Mouse (Mus musculus) forebrain, embryonic 13.5 days (tissue): ENCODE measurements around the gene 0610010K14Rik. TPM values are rescaled to one million over a fixed set of nuclear protein-coding genes. Genes with fewer than 3 reads are reported as not detected.

Source experiments
- ATAC-seq: fragments of 200-750 bp; cut with Nextera tagmentation; 2 replicates; pipeline ENCODE4 v1.8.0; 2017
- H3K27ac ChIP-seq: fragments of 300-500 bp; sonication (generic); 2 replicates; pipeline ENCODE4 v1.5.1; 2015; ENCODE audit warnings: inconsistent platforms, mild to moderate bottlenecking, moderate library complexity
- H3K27me3 ChIP-seq: fragments of 300-500 bp; sonication (generic); 2 replicates; pipeline ENCODE4 v1.6.1; 2015; ENCODE audit warnings: mild to moderate bottlenecking, inconsistent platforms
- H3K36me3 ChIP-seq: fragments of 300-500 bp; sonication (generic); 2 replicates; pipeline ENCODE4 v1.6.1; 2015; ENCODE audit warnings: mild to moderate bottlenecking, inconsistent platforms; ENCODE audit not compliant: poor library complexity, severe bottlenecking
- H3K4me1 ChIP-seq: fragments of 300-500 bp; sonication (generic); 2 replicates; pipeline ENCODE4 v1.6.1; 2015; ENCODE audit warnings: inconsistent platforms
- H3K4me2 ChIP-seq: fragments of 300-500 bp; sonication (generic); 2 replicates; pipeline ENCODE4 v1.6.1; 2015; ENCODE audit warnings: inconsistent platforms, mild to moderate bottlenecking, moderate library complexity
- H3K4me3 ChIP-seq: fragments of 300-500 bp; sonication (generic); 2 replicates; pipeline ENCODE4 v1.5.1; 2015; ENCODE audit warnings: mild to moderate bottlenecking, inconsistent platforms
- H3K9ac ChIP-seq: fragments of 300-500 bp; sonication (generic); 2 replicates; pipeline ENCODE4 v1.6.1; 2015; ENCODE audit warnings: mild to moderate bottlenecking, inconsistent platforms
- H3K9me3 ChIP-seq: fragments of 300-500 bp; sonication (generic); replicated peaks from 2 replicates; pipeline ENCODE4 v1.6.1; 2016; ENCODE audit warnings: inconsistent platforms
- WGBS: fragments of 180-500 bp; shearing (Covaris S2); methylation state at CpG from one replicate; pipeline ENCODE4 v1.1.7; 2015; 5-methylcytosine and 5-hydroxymethylcytosine counted together
- polyA plus RNA-seq: library from polyadenylated mRNA; unstranded; fragments of >200 nt; fragmentation: Nextera tagmentation; extraction: Ambion mirVana; gene quantifications from 2 replicates; pipeline ENCODE4 v1.2.1, GENCODE M21; 2015

The 0610010K14Rik gene
- polyA plus RNA-seq, 1 experiment from 2014 or later = 229 TPM

DNA sequence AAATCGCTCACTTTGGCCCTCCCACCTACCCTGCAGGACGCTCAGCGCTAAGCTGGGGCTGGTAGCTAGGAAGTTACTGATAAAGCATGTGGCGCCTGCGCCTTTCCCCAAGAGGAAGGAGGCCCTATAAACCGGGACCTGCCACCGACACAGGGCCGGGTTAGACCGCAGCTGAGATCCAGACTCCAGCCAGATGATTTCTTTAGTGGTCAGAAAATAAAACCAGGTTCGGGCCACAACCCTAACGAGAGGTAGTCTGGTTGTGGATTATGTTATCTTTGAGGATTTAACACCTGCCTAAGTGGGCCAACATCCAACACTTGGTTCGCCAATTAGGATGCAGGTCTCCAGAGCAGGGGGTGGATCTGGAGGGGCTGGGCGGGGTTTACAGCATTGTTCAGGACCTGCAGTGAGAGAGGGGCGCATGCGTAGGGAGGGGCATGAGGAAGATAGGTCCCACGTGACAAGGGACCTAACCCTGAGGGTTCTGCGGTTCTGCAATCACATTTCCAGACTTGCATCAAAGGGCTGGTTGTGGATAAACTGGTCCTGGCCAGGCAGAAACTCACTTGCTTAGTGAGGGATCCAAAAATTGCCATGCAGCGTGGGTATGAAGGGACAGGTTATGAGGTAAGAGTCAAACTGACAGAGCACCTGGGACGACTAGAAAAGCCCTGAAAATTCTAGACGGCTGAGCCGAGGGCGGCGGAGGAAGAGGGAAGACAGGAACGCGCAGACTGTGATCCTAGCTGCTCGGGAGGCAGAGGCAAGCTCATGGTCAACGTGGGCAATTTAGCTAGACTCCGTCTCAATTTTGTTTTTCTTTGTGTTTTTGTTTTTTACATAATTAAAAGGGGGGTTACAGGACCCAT lies 16.7 kb downstream of the 0610010K14Rik start, which contains the start of gene Slc16a13:
TSS of gene Slc16a13 (minus strand) at position 334 of the 872 bp plus-strand sequence.
- Histone ChIP-seq H3K9ac (peak within 1 kb of the TSS; percentile 81), H3K9me3 (no peaks in the 10 kb centered on the region), H3K27ac (peak within 1 kb of the TSS; percentile 83), H3K36me3 (peaks cover 14% of the 10 kb centered on the region), H3K27me3 (peaks cover 36% of the 10 kb centered on the region), H3K4me3 (peak within 1 kb of the TSS; percentile 50), H3K4me1 (peaks cover 35% of the 10 kb centered on the region), H3K4me2 (peak within 1 kb of the TSS; percentile 92)
- WGBS = under 1% methylated on average over 28 of the region's 28 CpGs
- peak; percentile 97 for ATAC-seq

DNA sequence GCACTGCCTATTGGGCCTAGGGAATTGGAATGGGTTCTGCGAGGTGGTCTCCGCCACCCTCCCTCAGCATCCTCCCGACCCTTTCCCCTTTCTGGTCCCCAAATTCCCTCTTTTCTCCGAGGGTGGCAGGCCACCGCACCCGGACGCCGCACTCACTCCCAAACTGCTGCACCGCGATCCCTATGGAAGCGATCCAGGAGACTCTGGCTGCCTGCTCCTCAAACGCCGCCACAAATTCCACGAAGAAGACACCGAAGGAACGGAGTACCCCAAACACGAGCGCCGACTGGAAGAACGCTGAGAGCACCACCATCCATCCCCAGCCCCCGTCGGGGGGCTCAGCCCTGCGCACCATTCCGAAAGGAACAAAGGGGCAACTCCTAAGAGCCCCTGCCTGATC lies 17.4 kb downstream of the 0610010K14Rik start:
- Histone ChIP-seq H3K4me3 (peak overlapping the region; percentile 50), H3K4me1 (peaks cover 33% of the 10 kb centered on the region), H3K36me3 (peaks cover 14% of the 10 kb centered on the region), H3K27me3 (peaks cover 36% of the 10 kb centered on the region), H3K4me2 (peak overlapping the region; percentile 92), H3K9me3 (no peaks in the 10 kb centered on the region), H3K27ac (peak overlapping the region; percentile 83), H3K9ac (peak overlapping the region; percentile 81)
- WGBS = 2% methylated on average over 24 of the region's 24 CpGs
- ATAC-seq = no peak

- Histone ChIP-seq H3K36me3 (peaks cover 14% of the 10 kb centered on the region), H3K4me3 (peak overlapping the region; percentile 50), H3K4me2 (peak overlapping the region; percentile 92), H3K4me1 (peaks cover 38% of the 10 kb centered on the region), H3K27me3 (peaks cover 36% of the 10 kb centered on the region), H3K27ac (peak overlapping the region; percentile 83; the same call in 1 of the 2 replicates), H3K9me3 (no peaks in the 10 kb centered on the region), H3K9ac (peak overlapping the region; percentile 81)
- 62% methylated on average over 7 of the region's 7 CpGs for WGBS
- ATAC-seq = no peak
These were observed 17.8 kb downstream of the 0610010K14Rik start for GRCm38 (mm10) chr11:70219873-70220272.

DNA sequence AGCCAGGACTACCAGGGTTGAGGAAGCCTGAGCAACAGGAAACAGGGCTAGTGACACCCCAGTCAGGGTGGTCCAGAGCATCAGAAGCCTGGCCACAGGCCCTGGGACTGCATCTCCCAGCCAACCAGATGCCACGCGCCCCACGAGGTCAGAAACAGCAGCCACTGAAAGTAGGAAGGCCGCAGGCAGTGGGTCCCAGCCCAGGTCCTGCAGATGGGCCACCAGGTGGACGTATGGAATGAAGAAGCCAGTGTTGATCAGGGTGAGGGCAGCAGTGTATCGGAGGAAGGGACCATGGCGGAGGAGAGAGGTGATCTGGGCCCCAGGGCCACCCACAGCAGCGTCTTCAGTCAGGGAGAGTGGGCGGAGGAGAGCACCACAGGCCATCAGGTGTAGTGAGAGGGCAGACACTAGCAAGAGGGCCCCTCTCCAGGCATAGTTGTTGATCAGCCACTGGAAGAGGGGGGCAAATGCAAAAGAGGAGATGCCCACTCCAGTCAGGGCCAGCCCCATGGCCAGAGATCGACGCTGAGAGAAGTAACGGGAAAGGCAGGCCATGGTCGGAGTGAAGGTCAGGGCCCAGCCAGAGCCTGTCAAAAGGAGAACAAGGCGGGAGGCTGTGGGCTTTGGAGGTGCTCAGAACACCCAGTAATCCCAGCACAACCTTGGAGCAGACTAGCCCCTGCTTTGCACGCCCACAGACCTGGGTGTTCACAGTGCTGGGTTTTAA lies 18.8 kb downstream of the 0610010K14Rik start:
- Histone ChIP-seq H3K9ac (peak overlapping the region; percentile 81), H3K36me3 (peaks cover 14% of the 10 kb centered on the region), H3K4me3 (peak overlapping the region; percentile 4; the same call in 1 of the 2 replicates), H3K4me2 (peak overlapping the region; percentile 92), H3K9me3 (no peaks in the 10 kb centered on the region), H3K27me3 (peaks cover 36% of the 10 kb centered on the region), H3K27ac (no peak overlapping the region), H3K4me1 (peaks cover 48% of the 10 kb centered on the region)
- no peak for ATAC-seq
- WGBS = 87% methylated on average over 15 of the region's 15 CpGs

- Histone ChIP-seq H3K4me3 (no peak overlapping the region), H3K4me2 (no peak overlapping the region), H3K9ac (no peak overlapping the region), H3K9me3 (no peaks in the 10 kb centered on the region), H3K4me1 (peaks cover 52% of the 10 kb centered on the region), H3K36me3 (peaks cover 14% of the 10 kb centered on the region), H3K27ac (no peak overlapping the region), H3K27me3 (peaks cover 45% of the 10 kb centered on the region)
- no peak for ATAC-seq
- WGBS = 93% methylated on average over 4 of the region's 4 CpGs
These were observed 19.7 kb downstream of the 0610010K14Rik start for GRCm38 (mm10) chr11:70218039-70218438.

DNA sequence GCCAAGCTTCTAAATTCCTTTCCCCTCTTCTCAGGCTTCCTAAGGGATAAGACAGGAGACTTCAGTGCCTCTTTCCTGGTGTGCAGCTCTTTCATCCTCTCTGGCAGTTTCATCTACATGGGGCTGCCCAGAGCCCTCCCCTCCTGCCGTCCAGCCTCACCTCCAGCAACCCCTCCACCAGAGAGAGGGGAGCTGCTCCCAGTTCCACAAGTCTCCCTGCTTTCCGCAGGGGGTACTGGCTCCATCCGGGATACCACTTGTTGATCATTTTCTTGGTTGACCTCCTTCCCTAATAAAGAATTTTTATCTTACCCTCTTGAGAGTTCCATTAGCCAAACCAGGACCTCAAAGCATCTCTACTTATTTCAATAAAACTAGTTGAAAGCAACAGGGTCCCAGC lies 21.6 kb downstream of the 0610010K14Rik start:
- peaks cover 14% of the 10 kb centered on the region for H3K36me3 ChIP-seq
- no peaks in the 10 kb centered on the region for H3K9me3 ChIP-seq
- no peak for ATAC-seq
- peaks cover 55% of the 10 kb centered on the region for H3K27me3 ChIP-seq
- no peak overlapping the region for H3K27ac ChIP-seq
- H3K9ac ChIP-seq = no peak overlapping the region
- H3K4me3 ChIP-seq = no peak overlapping the region
- H3K4me1 ChIP-seq = peaks cover 39% of the 10 kb centered on the region
- WGBS = 68% methylated on average over 3 of the region's 3 CpGs
- no peak overlapping the region for H3K4me2 ChIP-seq

DNA sequence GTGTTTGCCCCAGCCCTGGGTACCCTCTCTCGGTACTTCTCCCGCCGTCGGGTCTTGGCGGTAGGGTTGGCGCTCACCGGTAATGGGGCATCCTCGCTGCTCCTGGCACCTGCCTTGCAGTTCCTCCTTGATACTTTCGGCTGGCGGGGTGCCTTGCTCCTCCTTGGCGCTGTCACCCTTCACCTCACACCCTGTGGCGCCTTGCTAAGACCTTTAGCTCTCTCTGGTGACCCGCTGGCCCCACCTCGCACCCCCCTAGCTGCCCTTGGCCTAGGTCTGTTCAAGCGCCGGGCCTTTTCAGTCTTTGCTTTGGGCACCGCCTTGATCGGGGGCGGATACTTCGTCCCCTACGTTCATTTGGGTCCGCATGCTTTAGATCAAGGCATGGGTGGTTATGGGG lies 22.4 kb downstream of the 0610010K14Rik start:
- Histone ChIP-seq H3K4me1 (peaks cover 39% of the 10 kb centered on the region), H3K4me3 (0 out of 2 replicates have a peak overlapping the region, but pooled peaks have one; percentile 33), H3K27ac (no peak overlapping the region), H3K4me2 (no peak overlapping the region), H3K9me3 (no peaks in the 10 kb centered on the region), H3K27me3 (peaks cover 60% of the 10 kb centered on the region), H3K9ac (no peak overlapping the region), H3K36me3 (peaks cover 14% of the 10 kb centered on the region)
- ATAC-seq = no peak
- 9% methylated on average over 22 of the region's 22 CpGs for WGBS

GRCm38 (mm10) chr11:70214856-70215209 lies 22.9 kb downstream of the 0610010K14Rik start:
- Histone ChIP-seq H3K27me3 (peaks cover 60% of the 10 kb centered on the region), H3K9me3 (no peaks in the 10 kb centered on the region), H3K36me3 (peaks cover 14% of the 10 kb centered on the region), H3K9ac (peak overlapping the region; percentile 56; the same call in 1 of the 2 replicates), H3K4me3 (peak overlapping the region; percentile 33), H3K4me1 (peaks cover 35% of the 10 kb centered on the region), H3K4me2 (peak overlapping the region; percentile 60), H3K27ac (no peak overlapping the region)
- WGBS = 5% methylated on average over 18 of the region's 18 CpGs
- ATAC-seq = no peak

DNA sequence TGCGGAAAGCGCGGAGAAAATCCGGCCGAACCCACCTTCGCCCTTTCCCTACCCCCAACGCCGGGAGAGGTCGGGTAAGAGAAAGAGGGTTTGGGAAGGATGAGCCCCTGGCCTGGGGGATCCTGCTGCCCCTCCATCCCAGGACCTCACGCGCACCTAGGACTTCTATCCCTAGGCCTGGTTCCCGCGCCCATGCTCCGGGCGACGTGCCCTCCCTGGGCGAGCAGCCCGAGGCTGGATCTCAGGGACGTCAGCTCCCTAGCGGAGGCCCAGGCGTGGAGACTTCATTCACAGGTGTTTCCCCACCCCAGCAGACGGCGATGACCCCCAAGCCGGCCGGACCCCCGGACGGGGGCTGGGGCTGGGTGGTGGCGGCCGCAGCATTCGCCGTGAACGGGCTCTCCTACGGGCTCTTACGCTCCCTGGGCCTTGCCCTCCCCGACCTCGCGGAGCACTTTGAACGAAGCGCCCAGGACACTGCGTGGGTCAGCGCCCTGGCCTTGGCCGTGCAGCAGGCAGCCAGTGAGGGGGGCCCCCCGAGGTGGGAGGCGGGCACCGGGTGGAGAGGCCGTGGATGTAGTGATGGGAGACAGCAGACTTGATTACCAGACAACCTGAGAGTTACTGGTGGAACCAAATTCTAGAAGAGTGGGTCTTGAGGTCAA lies 23.4 kb downstream of the 0610010K14Rik start:
- peak overlapping the region; percentile 56 for H3K9ac ChIP-seq
- no peak overlapping the region for H3K27ac ChIP-seq
- no peaks in the 10 kb centered on the region for H3K9me3 ChIP-seq
- H3K4me2 ChIP-seq = peak overlapping the region; percentile 60
- H3K4me3 ChIP-seq = peak overlapping the region; percentile 33
- under 1% methylated on average over 46 of the region's 46 CpGs for WGBS
- peaks cover 14% of the 10 kb centered on the region for H3K36me3 ChIP-seq
- peaks cover 60% of the 10 kb centered on the region for H3K27me3 ChIP-seq
- ATAC-seq = 0 out of 2 replicates have a peak, but pooled peaks have one; percentile 44
- peaks cover 30% of the 10 kb centered on the region for H3K4me1 ChIP-seq

GRCm38 (mm10) chr11:70213736-70214135 lies 24.0 kb downstream of the 0610010K14Rik start:
- peak overlapping the region; percentile 60 for H3K4me2 ChIP-seq
- no peak for ATAC-seq
- peaks cover 60% of the 10 kb centered on the region for H3K27me3 ChIP-seq
- peak overlapping the region; percentile 56 for H3K9ac ChIP-seq
- no peaks in the 10 kb centered on the region for H3K9me3 ChIP-seq
- no peak overlapping the region for H3K27ac ChIP-seq
- peaks cover 14% of the 10 kb centered on the region for H3K36me3 ChIP-seq
- peaks cover 24% of the 10 kb centered on the region for H3K4me1 ChIP-seq
- 4% methylated on average over 26 of the region's 26 CpGs for WGBS
- peak overlapping the region; percentile 33 for H3K4me3 ChIP-seq

DNA sequence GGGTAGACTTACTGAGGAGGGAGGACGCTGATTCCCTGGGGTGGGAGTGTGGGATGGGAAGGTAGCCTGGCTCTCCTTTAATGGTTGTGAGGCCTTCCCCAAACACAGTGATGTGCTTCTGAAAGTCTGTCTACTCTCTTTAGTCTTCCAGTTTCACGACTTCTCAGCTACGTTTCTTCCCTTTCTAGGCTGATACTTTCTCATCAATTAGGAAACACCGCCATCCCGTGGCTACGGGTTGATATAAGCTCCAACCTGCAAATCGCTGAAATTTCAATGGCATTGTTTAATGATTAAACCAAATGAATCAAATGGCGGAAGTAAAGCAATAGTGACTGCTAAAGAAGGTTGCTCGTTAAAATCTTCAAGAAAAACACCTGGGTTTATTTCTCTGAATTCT lies 24.8 kb downstream of the 0610010K14Rik start:
- no peak overlapping the region for H3K4me2 ChIP-seq
- peaks cover 18% of the 10 kb centered on the region for H3K4me1 ChIP-seq
- no peaks in the 10 kb centered on the region for H3K9me3 ChIP-seq
- H3K27ac ChIP-seq = no peak overlapping the region
- H3K9ac ChIP-seq = no peak overlapping the region
- no peak for ATAC-seq
- peaks cover 13% of the 10 kb centered on the region for H3K36me3 ChIP-seq
- WGBS = 7% methylated on average over 9 of the region's 9 CpGs
- H3K27me3 ChIP-seq = peaks cover 60% of the 10 kb centered on the region
- H3K4me3 ChIP-seq = no peak overlapping the region
